Mouse (Mus musculus) layer of hippocampus, adult 8-10 months (tissue): ENCODE results near the gene Nomo1. TPM values are rescaled to one million over a fixed set of nuclear protein-coding genes. Genes with fewer than 3 reads are reported as not detected.

ENCODE experiments used
- DNase-seq, 2 experiments: peaks; one replicate each; pipeline ENCODE4 v3.0.0; 2022; ENCODE audit warnings: low spot score in 2 of 2
- total RNA-seq, 4 experiments: library from RNA; stranded (reverse); gene quantifications; 2 replicates each; pipeline ENCODE4 v1.2.4; 2022

Gene Nomo1
- 100 to 1,000 TPM in 3 of 4 experiments, 10 to 100 TPM in 1; 96.7 to 108 (median 105) TPM for total RNA-seq

GRCm38 (mm10) chr7:46033109-46033869, at the start of gene Nomo1:
Gene Nomo1 (plus strand): TSS chr7:46033698.
- DNase-seq, result peak; percentile 91 to 96

- no peak for DNase-seq
Measured at GRCm38 (mm10) chr7:45986893-45987292, 46.6 kb upstream of the Nomo1 start.

- DNase-seq, result no peak
Measured at GRCm38 (mm10) chr7:45988344-45988743, 45.2 kb upstream of the Nomo1 start.

- no peak for DNase-seq
Measured at GRCm38 (mm10) chr7:45992470-45992869, 41.0 kb upstream of the Nomo1 start.

GRCm38 (mm10) chr7:46000577-46000976, 32.9 kb upstream of the Nomo1 start:
- DNase-seq, result no peak

GRCm38 (mm10) chr7:46002748-46003147, 30.8 kb upstream of the Nomo1 start:
- DNase-seq, result no peak

- peak; percentile 48 to 75 for DNase-seq
Measured at GRCm38 (mm10) chr7:46009578-46009977, 23.9 kb upstream of the Nomo1 start.

- DNase-seq, result no peak
Measured at GRCm38 (mm10) chr7:46012121-46012520, 21.4 kb upstream of the Nomo1 start.

GRCm38 (mm10) chr7:46013266-46014010, 20.1 kb upstream of the Nomo1 start:
- DNase-seq, result peak; percentile 22 to 32

- DNase-seq, result no peak
Measured at GRCm38 (mm10) chr7:46019594-46019993, 13.9 kb upstream of the Nomo1 start.

GRCm38 (mm10) chr7:46021951-46022350, 11.5 kb upstream of the Nomo1 start:
- no peak for DNase-seq

- no peak for DNase-seq
Measured at GRCm38 (mm10) chr7:46025436-46025835, 8.1 kb upstream of the Nomo1 start.

- DNase-seq, result no peak
Measured at GRCm38 (mm10) chr7:46028681-46029080, 4.8 kb upstream of the Nomo1 start.

- DNase-seq, result no peak
Measured at GRCm38 (mm10) chr7:46029299-46030144, 4.0 kb upstream of the Nomo1 start.

- DNase-seq, result no peak
Measured at GRCm38 (mm10) chr7:46030145-46030488, 3.4 kb upstream of the Nomo1 start, which contains the start of gene Abcc6. Gene Abcc6 (minus strand): TSS chr7:46030302.

GRCm38 (mm10) chr7:46031075-46031474, 2.4 kb upstream of the Nomo1 start:
- DNase-seq, result no peak

- peak in 1 of 2 experiments; percentile 15 for DNase-seq
Measured at GRCm38 (mm10) chr7:46033870-46034337, 406 bp downstream of the Nomo1 start.

- DNase-seq, result no peak
Measured at GRCm38 (mm10) chr7:46034991-46035390, 1.5 kb downstream of the Nomo1 start.

- no peak for DNase-seq
Measured at GRCm38 (mm10) chr7:46035468-46035867, 2.0 kb downstream of the Nomo1 start.

GRCm38 (mm10) chr7:46037433-46037832, 3.9 kb downstream of the Nomo1 start:
- DNase-seq, result no peak

- no peak for DNase-seq
Measured at GRCm38 (mm10) chr7:46039873-46040272, 6.4 kb downstream of the Nomo1 start.

GRCm38 (mm10) chr7:46044106-46044505, 10.6 kb downstream of the Nomo1 start:
- DNase-seq, result no peak
